Mouse (Mus musculus): ENCODE results near the gene Gm525. TPM values are rescaled to one million over a fixed set of nuclear protein-coding genes. Genes with fewer than 3 reads are reported as not detected.
"Not testable (repeated sequence)": the region's sequence is repeated elsewhere in the genome, so short reads cannot be mapped to it uniquely, and the experiment has no call there.

Gm525 gene
- polyA plus RNA-seq, 1 experiment from 2014 or later, result not detected

DNA sequence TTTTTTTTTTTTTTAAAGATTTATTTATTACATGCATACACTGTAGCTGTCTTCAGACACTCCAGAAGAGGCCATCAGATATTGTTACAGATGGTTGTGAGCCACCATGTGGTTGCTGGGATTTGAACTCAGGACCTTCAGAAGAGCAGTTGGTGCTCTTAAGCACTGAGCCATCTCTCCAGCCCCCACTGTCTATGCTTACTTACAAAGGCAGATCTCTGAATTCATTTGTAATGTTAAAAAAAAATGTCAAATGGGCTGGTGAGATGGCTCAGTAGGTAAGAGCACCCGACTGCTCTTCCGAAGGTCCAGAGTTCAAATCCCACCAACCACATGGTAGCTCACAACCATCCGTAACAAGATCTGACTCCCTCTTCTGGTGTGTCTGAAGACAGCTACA lies 28.1 kb upstream of the Gm525 start:
- H3K4me1 ChIP-seq; DNase-seq (ENCODE audit: low spot score); H3K27ac ChIP-seq; H3K4me3 ChIP-seq; H3K27me3 ChIP-seq (ENCODE audit: insufficient read depth, poor library complexity, severe bottlenecking); H3K9me3 ChIP-seq: not testable (repeated sequence)
- WGBS, result 91% methylated on average over 3 of the region's 3 CpGs
- H3K36me3 ChIP-seq, result peaks cover 81% of the 10 kb centered on the region

DNA sequence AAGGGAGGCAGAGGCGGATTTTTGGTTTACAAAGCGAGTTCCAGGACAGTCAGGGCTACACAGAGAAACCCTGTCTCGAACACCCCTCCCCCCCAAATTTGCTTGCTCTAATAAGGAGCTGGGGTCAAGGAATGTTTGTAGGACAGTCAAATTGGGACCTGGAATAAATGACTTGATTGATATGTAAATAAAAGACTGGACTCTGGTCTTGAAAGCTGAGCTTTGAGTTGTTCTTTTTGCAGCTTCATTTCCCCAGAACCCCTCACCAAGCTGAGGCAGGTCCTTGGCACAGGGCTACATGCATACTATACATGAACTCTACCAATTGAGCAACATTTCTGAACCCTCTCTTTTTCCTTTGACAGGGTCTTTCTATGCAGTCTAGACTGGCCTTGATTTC lies 27.6 kb upstream of the Gm525 start:
- Histone ChIP-seq H3K36me3 (peaks cover 83% of the 10 kb centered on the region), H3K4me1 (no peaks in the 10 kb centered on the region), H3K27ac (no peak overlapping the region), H3K4me3 (no peak overlapping the region), H3K27me3 (ENCODE audit: insufficient read depth, poor library complexity, severe bottlenecking) (no peaks in the 10 kb centered on the region), H3K9me3 (no peaks in the 10 kb centered on the region)
- DNase-seq (ENCODE audit: low spot score), result no peak
- 87% methylated on average over 3 of the region's 3 CpGs for WGBS

DNA sequence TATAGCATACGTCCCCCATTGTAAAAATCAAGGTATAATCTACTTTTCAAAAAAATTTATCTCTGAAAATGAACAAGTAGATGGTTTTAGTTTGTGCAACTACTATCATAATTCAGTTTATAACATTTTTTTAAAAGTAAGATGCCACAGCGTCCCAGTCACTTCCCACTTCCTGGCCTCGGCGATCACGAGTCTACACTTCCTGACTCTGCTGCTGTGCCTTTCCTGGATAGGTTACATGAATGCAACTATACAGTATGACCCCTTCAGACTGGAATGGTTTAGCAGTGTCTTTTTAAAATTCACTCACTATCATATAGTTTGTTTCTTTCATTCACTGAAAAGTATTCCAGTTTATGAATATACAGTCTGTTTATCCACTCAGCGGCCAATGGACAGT lies 21.9 kb upstream of the Gm525 start:
- peaks cover 55% of the 10 kb centered on the region for H3K36me3 ChIP-seq
- H3K27me3 ChIP-seq (ENCODE audit: insufficient read depth, poor library complexity, severe bottlenecking), result no peaks in the 10 kb centered on the region
- H3K4me1 ChIP-seq, result peaks cover 15% of the 10 kb centered on the region
- no peak overlapping the region for H3K4me3 ChIP-seq
- no peak overlapping the region for H3K27ac ChIP-seq
- DNase-seq (ENCODE audit: low spot score), result no peak
- no peaks in the 10 kb centered on the region for H3K9me3 ChIP-seq
- WGBS, result 83% methylated on average over 6 of the region's 6 CpGs

DNA sequence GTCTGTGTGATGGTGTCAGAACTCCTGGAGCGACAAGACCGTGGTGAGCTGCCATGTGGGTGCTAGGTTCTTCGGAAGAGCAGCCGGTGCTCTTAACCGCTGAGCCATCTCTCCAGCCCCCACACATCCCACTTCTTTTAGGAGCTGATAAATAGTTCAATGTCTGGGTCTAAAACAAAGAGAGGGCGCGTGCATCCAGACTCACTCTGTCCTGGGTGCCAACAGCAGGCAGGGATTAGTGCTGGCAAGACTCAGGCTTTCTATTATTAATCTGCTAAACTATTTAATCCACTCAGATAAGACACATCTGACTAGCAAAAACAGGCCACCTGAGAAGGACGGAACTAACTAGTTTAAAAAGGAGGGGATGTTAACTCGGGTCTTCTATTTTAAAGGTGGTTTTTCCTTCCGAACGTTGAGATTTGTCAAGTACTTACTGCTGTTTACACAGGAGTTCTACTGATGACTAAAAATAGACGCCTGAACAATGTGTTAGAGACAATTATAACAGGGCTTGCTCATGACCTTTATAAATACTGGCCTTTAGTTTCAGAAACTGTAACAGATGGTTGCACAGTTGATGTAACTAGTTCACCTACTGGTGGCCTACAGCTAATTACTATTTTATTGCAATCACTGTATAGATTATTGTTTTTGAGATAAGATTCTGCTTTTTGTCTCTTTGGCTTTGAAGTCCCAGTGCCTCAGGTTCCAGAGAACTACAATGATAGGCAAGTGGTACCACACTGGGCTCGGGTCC lies 17.5 kb upstream of the Gm525 start:
- Histone ChIP-seq H3K4me3 (peak overlapping the region; percentile 15; the same call in 1 of the 2 replicates), H3K27ac (peak overlapping the region; percentile 70)

DNA sequence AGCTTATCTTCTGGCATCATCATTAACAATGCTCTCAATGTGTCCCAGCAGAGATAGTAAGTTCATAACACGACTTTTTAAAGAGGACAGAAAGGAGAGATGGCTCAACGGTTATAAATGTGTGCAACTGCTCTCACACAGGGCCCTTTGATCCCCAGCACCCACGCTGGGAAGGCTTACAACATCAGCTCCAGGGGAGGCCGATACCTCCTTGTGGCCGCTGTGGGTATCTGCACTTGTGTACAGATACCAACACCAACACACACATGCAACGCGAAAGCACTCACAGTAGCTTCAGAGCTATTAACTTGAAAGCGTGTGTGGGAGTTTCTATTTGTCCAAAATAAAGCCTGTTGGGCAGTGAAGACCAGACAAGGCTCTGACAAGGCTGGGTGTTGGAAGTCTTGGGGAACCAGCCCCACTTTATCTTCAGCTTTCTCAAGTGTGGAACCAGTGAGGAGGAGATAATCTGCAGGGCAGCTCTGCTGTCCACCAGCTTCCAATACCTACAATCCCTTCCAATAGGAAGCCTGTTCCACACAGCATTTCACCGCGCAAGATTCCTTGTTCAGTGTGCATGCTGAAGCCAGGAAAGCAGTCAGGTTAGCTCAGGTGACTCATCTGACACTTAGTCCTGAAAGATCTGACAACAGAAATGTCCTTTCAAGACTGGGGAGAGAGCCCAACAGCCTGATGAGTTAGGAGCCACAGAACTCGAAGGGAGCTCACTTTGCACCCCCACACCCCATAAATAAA lies 14.9 kb upstream of the Gm525 start:
- Histone ChIP-seq H3K4me1 (peaks cover 40% of the 10 kb centered on the region), H3K27me3 (ENCODE audit: insufficient read depth, poor library complexity, severe bottlenecking) (no peaks in the 10 kb centered on the region), H3K36me3 (peaks cover 17% of the 10 kb centered on the region), H3K4me3 (peak overlapping the region; percentile 95), H3K9me3 (no peaks in the 10 kb centered on the region), H3K27ac (no peak overlapping the region; the same call in 1 of the 2 replicates)
- WGBS, result 66% methylated on average over 11 of the region's 11 CpGs
- DNase-seq (ENCODE audit: low spot score), result peak; percentile 74

More for the DNA sequence above, 17.5 kb upstream of the Gm525 start:
- H3K4me1 ChIP-seq, result peaks cover 40% of the 10 kb centered on the region
- no peaks in the 10 kb centered on the region for H3K9me3 ChIP-seq
- peaks cover 26% of the 10 kb centered on the region for H3K36me3 ChIP-seq
- 49% methylated on average over 13 of the region's 13 CpGs for WGBS
- DNase-seq (ENCODE audit: low spot score), result no peak
- H3K27me3 ChIP-seq (ENCODE audit: insufficient read depth, poor library complexity, severe bottlenecking), result no peaks in the 10 kb centered on the region

DNA sequence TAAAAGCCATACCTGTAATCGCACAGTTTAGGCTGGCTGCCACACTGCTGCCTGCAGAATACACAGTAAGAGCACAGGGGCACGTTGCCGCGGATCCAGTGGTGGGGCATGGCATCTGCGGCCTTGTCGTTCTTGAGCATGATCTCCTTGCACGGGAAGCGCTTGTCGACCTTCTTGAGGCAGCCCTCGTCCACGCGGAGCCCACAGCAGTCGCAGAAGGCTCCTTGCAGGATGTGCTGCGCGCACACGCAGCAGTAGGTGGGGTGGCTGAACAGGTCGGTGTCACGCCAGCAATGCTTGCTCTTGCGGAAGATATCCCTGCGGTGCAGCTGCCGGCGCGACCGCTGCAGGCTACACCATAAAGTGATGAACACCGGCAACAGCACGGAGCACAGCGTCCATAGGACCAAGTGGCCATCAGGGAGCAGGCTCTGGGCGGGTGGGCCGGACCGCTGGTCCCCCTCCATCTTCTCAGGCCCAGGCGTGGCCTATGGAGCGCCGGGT lies 13.7 kb upstream of the Gm525 start:
- H3K27me3 ChIP-seq (ENCODE audit: insufficient read depth, poor library complexity, severe bottlenecking), result no peaks in the 10 kb centered on the region
- H3K9me3 ChIP-seq, result no peaks in the 10 kb centered on the region
- peaks cover 7% of the 10 kb centered on the region for H3K36me3 ChIP-seq
- peaks cover 40% of the 10 kb centered on the region for H3K4me1 ChIP-seq
- under 1% methylated on average over 33 of the region's 33 CpGs for WGBS
- peak overlapping the region; percentile 92 for H3K27ac ChIP-seq
- peak; percentile 81 for DNase-seq (ENCODE audit: low spot score)
- peak overlapping the region; percentile 95 for H3K4me3 ChIP-seq

DNA sequence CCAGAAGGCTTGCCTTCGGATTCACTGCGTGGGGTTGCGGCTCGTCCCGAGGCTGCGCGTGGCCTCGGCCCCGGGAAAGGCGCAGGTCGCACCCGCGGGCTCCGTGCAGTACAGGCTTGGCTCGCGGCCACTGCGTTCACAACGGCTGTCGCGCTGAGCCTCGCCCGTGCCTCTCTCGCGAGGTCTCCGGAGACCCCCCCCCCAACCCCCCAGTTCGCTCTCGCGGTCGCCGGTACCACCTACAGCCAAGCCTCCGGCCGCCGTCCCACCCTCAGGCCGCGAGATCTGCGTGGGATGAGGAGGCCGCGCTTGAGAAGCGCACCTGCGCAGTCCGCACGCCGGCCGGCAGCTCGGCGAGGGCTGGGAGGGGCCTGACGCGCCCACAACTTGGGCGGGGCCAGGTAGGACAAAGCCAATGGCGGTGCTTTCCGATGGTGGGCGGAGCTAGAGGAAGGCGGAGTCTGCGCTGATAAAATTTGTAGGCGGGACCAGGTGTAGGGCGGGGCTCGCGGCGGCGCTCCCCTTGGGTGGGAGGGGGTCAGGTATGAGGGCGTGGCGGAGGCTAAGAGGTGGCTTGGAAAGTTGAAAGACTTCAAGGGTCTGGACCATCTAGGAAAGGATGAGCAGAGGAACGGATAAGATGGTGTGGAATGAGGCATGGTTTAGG lies 13.1 kb upstream of the Gm525 start:
- H3K27me3 ChIP-seq (ENCODE audit: insufficient read depth, poor library complexity, severe bottlenecking), result no peaks in the 10 kb centered on the region
- WGBS, result under 1% methylated on average over 63 of the region's 63 CpGs
- H3K4me3 ChIP-seq, result peak overlapping the region; percentile 95
- H3K27ac ChIP-seq, result peak overlapping the region; percentile 92
- DNase-seq (ENCODE audit: low spot score), result peak; percentile 96
- H3K4me1 ChIP-seq, result peaks cover 37% of the 10 kb centered on the region
- H3K9me3 ChIP-seq, result no peaks in the 10 kb centered on the region
- peaks cover 7% of the 10 kb centered on the region for H3K36me3 ChIP-seq

DNA sequence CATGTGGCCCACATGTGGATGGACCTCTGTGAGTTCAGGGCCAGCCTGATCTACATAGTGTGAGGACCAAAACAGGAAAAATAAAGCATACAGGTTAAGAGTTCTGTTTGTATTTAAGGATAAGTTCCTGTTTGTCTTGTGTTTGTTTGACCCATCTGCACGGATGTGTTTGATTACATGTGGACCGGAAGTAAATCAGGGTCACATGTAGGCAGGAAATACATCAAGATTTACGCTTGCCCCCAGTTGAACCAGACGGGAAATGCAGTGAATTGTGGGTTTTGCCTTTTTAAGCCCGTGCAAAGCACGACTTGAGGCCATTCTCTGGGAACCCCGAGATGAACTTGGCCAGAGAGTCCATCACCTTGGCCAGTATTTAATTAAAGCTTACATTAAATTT lies 12.3 kb upstream of the Gm525 start:
- H3K27ac ChIP-seq, result no peak overlapping the region
- WGBS, result 89% methylated on average over 7 of the region's 7 CpGs
- no peaks in the 10 kb centered on the region for H3K9me3 ChIP-seq
- no peaks in the 10 kb centered on the region for H3K27me3 ChIP-seq (ENCODE audit: insufficient read depth, poor library complexity, severe bottlenecking)
- no peak for DNase-seq (ENCODE audit: low spot score)
- peaks cover 29% of the 10 kb centered on the region for H3K4me1 ChIP-seq
- H3K4me3 ChIP-seq, result no peak overlapping the region
- H3K36me3 ChIP-seq, result peaks cover 7% of the 10 kb centered on the region

DNA sequence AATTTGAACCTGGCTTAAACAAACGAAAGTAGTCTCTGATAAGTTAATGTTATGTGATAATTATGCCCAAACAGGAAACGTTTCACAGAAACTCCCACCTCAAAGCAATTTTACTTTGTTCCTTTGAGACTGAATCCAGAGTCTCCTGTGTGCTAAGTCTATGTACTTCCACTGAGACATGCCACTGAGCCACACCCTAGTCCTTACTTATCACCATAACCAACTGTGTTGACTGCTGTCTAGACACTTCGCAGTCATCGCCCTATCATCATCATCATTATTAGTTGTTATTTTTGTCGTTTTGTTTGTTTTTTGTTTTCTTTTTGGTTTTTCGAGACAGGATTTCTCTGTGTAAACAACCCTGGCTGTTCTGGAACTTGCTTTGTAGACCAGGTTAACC lies 9.3 kb upstream of the Gm525 start:
- WGBS, result 73% methylated on average over 6 of the region's 6 CpGs
- Histone ChIP-seq H3K27me3 (ENCODE audit: insufficient read depth, poor library complexity, severe bottlenecking) (no peaks in the 10 kb centered on the region), H3K4me1 (peaks cover 23% of the 10 kb centered on the region), H3K4me3 (no peak overlapping the region), H3K36me3 (no peaks in the 10 kb centered on the region), H3K27ac (no peak overlapping the region), H3K9me3 (no peaks in the 10 kb centered on the region)
- DNase-seq (ENCODE audit: low spot score), result no peak

DNA sequence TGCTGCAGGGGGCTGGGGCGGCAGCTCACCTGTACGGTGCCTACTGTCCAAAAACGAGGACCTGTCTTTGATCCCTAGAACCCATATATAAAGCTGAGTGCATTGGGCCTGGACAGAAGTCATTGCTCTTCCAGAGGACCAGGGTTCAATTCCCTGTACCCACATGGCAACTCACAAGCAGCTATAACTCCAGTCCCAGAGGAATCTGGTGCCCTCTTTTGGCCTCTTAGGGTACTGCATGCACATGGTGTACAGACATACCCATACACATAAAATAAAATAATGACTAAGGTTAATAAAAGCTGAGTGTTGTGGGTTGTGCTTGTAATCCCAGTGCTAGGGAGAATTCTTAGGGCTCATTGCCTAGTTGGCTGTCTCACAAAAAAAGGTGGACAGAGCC lies 8.3 kb upstream of the Gm525 start:
- no peak overlapping the region for H3K27ac ChIP-seq
- H3K36me3 ChIP-seq, result no peaks in the 10 kb centered on the region
- peaks cover 13% of the 10 kb centered on the region; the same call in 1 of the 2 replicates for H3K4me1 ChIP-seq
- WGBS, result 90% methylated on average over 3 of the region's 3 CpGs
- no peak overlapping the region for H3K4me3 ChIP-seq
- H3K27me3 ChIP-seq (ENCODE audit: insufficient read depth, poor library complexity, severe bottlenecking), result no peaks in the 10 kb centered on the region
- no peaks in the 10 kb centered on the region for H3K9me3 ChIP-seq
- DNase-seq (ENCODE audit: low spot score), result no peak

DNA sequence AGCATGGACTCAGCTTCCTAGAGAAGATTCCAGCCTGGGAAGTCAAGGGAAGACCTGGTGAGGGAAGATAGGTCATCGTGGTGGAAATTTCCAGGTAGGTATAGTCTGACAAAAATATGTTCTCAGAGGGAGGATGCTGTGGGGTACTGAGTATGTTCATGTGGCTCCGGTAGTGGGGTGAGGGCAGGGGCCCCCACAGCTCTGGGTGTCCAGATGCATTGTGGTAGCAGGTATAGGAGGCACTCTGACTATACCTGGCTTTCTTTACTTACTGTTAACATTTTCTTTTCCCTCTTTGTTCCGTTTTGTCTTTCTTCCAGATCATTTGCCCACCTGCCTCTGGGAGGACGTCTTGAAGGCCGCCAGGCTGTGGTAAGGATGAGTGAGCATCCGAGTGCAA lies 7.5 kb upstream of the Gm525 start:
- no peaks in the 10 kb centered on the region for H3K27me3 ChIP-seq (ENCODE audit: insufficient read depth, poor library complexity, severe bottlenecking)
- DNase-seq (ENCODE audit: low spot score), result no peak
- peaks cover 8% of the 10 kb centered on the region; the same call in 1 of the 2 replicates for H3K4me1 ChIP-seq
- 77% methylated on average over 6 of the region's 6 CpGs for WGBS
- H3K4me3 ChIP-seq, result no peak overlapping the region
- H3K27ac ChIP-seq, result no peak overlapping the region
- no peaks in the 10 kb centered on the region for H3K36me3 ChIP-seq
- no peaks in the 10 kb centered on the region for H3K9me3 ChIP-seq

DNA sequence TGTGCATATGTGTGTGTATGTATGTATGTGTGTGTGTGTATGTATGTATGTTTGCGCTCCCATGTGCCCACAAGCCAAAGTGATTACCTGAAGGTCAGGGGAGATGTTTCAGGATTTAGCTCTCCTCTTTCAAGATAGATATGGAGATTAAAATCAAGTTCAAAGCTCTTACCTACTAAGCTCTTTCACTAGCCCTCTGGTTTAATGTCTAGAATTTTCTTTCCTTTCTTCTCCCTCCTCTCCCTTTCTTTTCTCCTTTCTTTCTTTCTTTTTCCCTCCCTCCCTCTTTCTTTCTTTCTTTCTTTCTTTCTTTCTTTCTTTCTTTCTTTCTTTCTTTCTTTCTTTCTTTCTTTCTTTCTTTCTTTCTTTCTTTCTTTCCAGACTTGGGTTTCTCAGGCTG lies 6.9 kb upstream of the Gm525 start, which contains the start of gene Dgke:
Gene Dgke (minus strand): TSS at position 101 of the 400 bp plus-strand sequence.
- no peaks in the 10 kb centered on the region for H3K9me3 ChIP-seq
- H3K4me3 ChIP-seq, result no peak within 1 kb of the TSS
- 92% methylated on average over 1 of the region's 1 CpGs for WGBS
- DNase-seq (ENCODE audit: low spot score), result no peak
- H3K4me1 ChIP-seq, result peaks cover 8% of the 10 kb centered on the region; the same call in 1 of the 2 replicates
- H3K27me3 ChIP-seq (ENCODE audit: insufficient read depth, poor library complexity, severe bottlenecking), result no peaks in the 10 kb centered on the region
- H3K36me3 ChIP-seq, result no peaks in the 10 kb centered on the region
- H3K27ac ChIP-seq, result no peak within 1 kb of the TSS; the same call in 1 of the 2 replicates
